Mouse (Mus musculus): ENCODE data around the gene Fbxw11. TPM values are rescaled to one million over a fixed set of nuclear protein-coding genes. Genes with fewer than 3 reads are reported as not detected.

The Fbxw11 gene
- polyA plus RNA-seq, 1 experiment: 47.9 TPM

GRCm38 (mm10) chr11:32622479-32623190 lies 19.9 kb upstream of the Fbxw11 start:
- no peak overlapping the region for H3K27ac ChIP-seq (ENCODE audit: insufficient read depth, low read depth, low read length)
- no peak overlapping the region for H3K4me3 ChIP-seq (ENCODE audit: insufficient read depth, low read length)
- no peak for TF ChIP-seq CTCF (IDR thresholded peaks at IDR 0.05; ENCODE audit: low read depth, low read length)
- TF ChIP-seq POLR2A (IDR thresholded peaks at IDR 0.05; ENCODE audit: borderline replicate concordance, low read depth, low read length): no peak
- peaks cover 22% of the 10 kb centered on the region for H3K4me1 ChIP-seq (ENCODE audit: control insufficient read depth, insufficient read depth, low read length)

DNA sequence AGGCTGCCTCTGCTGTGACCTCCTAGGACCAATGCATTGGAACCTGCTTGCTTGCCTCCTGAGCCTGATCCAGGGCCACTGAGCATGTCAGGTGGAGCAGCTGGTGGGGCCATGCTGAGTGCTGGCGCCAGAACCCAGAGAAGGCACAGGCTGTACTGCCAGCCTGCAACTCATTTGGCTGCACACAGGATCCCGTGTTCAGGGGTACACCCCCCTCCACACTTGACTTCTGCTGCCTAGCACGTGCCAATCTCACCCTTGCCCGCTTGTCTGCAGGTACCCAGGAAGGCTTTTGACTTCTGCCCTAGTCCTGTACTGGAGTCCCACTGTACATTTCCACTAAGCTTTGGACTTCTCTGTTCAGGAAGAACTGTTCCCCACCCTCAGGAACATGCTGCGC lies 19.3 kb upstream of the Fbxw11 start:
- Histone ChIP-seq H3K27ac (ENCODE audit: insufficient read depth, low read depth, low read length) (no peak overlapping the region), H3K4me1 (ENCODE audit: control insufficient read depth, insufficient read depth, low read length) (peaks cover 17% of the 10 kb centered on the region), H3K4me3 (ENCODE audit: insufficient read depth, low read length) (no peak overlapping the region)
- no peak for TF ChIP-seq CTCF (IDR thresholded peaks at IDR 0.05; ENCODE audit: low read depth, low read length)
- TF ChIP-seq POLR2A (IDR thresholded peaks at IDR 0.05; ENCODE audit: borderline replicate concordance, low read depth, low read length): no peak

GRCm38 (mm10) chr11:32623912-32624311 lies 18.6 kb upstream of the Fbxw11 start:
- H3K4me3 ChIP-seq (ENCODE audit: insufficient read depth, low read length): no peak overlapping the region
- H3K4me1 ChIP-seq (ENCODE audit: control insufficient read depth, insufficient read depth, low read length): peaks cover 12% of the 10 kb centered on the region
- H3K27ac ChIP-seq (ENCODE audit: insufficient read depth, low read depth, low read length): no peak overlapping the region
- TF ChIP-seq CTCF (IDR thresholded peaks at IDR 0.05; ENCODE audit: low read depth, low read length) (no peak), POLR2A (IDR thresholded peaks at IDR 0.05; ENCODE audit: borderline replicate concordance, low read depth, low read length) (no peak)

GRCm38 (mm10) chr11:32625677-32626076 lies 16.8 kb upstream of the Fbxw11 start:
- no peak overlapping the region for H3K27ac ChIP-seq (ENCODE audit: insufficient read depth, low read depth, low read length)
- no peak overlapping the region for H3K4me3 ChIP-seq (ENCODE audit: insufficient read depth, low read length)
- H3K4me1 ChIP-seq (ENCODE audit: control insufficient read depth, insufficient read depth, low read length): peaks cover 6% of the 10 kb centered on the region
- TF ChIP-seq CTCF (IDR thresholded peaks at IDR 0.05; ENCODE audit: low read depth, low read length) (peak; percentile 88), POLR2A (IDR thresholded peaks at IDR 0.05; ENCODE audit: borderline replicate concordance, low read depth, low read length) (no peak)

GRCm38 (mm10) chr11:32626079-32626478 lies 16.4 kb upstream of the Fbxw11 start:
- no peak for TF ChIP-seq CTCF (IDR thresholded peaks at IDR 0.05; ENCODE audit: low read depth, low read length)
- no peak for TF ChIP-seq POLR2A (IDR thresholded peaks at IDR 0.05; ENCODE audit: borderline replicate concordance, low read depth, low read length)
- Histone ChIP-seq H3K4me1 (ENCODE audit: control insufficient read depth, insufficient read depth, low read length) (peaks cover 10% of the 10 kb centered on the region), H3K27ac (ENCODE audit: insufficient read depth, low read depth, low read length) (no peak overlapping the region), H3K4me3 (ENCODE audit: insufficient read depth, low read length) (no peak overlapping the region)

DNA sequence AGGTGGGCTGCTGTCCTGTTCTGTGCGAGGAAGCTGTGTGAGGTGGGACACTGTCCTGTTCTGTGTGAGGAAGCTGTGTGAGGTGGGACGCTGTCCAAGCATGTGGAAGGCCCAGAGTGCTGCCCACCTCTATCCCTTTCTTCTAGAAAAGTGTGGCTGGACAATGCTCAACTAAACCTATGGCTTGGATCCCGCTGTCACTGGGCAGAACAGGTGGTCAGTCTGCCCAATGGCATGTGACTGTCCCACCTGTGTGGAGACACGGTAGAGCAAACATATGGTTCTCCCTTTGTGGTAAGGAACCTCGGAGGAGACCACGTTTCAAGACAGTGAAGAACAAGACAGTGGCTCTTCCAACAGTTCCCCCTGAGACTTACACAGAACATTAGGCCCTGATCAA lies 14.6 kb upstream of the Fbxw11 start:
- no peak for TF ChIP-seq CTCF (IDR thresholded peaks at IDR 0.05; ENCODE audit: low read depth, low read length)
- TF ChIP-seq POLR2A (IDR thresholded peaks at IDR 0.05; ENCODE audit: borderline replicate concordance, low read depth, low read length): no peak

DNA sequence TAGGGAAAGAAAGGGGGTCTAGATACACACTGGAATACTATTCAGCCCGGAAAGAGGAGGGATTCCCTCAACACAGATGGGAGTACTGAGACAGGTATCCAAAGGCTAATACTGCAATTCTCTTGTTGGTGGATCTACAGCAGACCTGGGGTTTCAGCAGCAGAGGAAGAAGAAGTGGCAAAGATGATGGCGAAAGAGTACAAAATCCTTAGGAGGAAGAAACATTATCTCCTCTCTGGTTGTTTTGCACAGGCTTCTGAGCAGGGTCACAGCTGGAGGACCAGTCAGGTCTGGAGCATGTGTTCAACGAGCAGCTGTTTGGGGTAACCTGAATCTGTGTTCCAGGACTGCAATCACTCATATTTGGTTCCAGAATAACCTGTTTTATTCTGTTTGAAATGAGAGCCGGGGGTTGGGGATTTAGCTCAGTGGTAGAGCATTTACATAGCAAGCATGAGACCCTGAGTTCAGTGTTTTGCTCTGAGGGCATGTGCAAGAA lies 12.8 kb upstream of the Fbxw11 start:
- Histone ChIP-seq H3K27ac (ENCODE audit: insufficient read depth, low read depth, low read length) (peak overlapping the region; percentile 28), H3K4me1 (ENCODE audit: control insufficient read depth, insufficient read depth, low read length) (peaks cover 12% of the 10 kb centered on the region), H3K4me3 (ENCODE audit: insufficient read depth, low read length) (no peak overlapping the region)
- TF ChIP-seq CTCF (IDR thresholded peaks at IDR 0.05; ENCODE audit: low read depth, low read length) (no peak), POLR2A (IDR thresholded peaks at IDR 0.05; ENCODE audit: borderline replicate concordance, low read depth, low read length) (no peak)

More for the DNA sequence above, 14.6 kb upstream of the Fbxw11 start:
- peaks cover 12% of the 10 kb centered on the region for H3K4me1 ChIP-seq (ENCODE audit: control insufficient read depth, insufficient read depth, low read length)
- H3K4me3 ChIP-seq (ENCODE audit: insufficient read depth, low read length): no peak overlapping the region
- no peak overlapping the region for H3K27ac ChIP-seq (ENCODE audit: insufficient read depth, low read depth, low read length)

DNA sequence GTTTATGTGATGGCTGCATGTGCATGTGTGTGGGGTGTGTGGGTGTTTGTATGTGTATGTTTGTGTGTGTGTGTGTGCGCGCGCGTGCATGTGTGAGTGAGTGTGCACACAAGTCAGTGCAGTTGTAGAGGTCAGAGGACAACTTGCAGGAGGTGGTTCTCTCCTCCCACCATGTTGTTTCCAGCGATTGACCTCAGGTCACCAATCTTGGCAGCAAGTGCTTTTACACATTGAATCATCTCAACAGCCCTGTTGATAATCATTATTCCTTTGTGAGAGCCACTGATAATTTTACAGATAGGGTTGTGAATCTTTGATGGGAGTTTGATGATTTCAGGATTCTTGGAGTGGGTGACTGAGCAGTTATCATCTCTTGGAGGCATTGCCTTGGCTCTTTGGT lies 9.9 kb upstream of the Fbxw11 start:
- no peak overlapping the region for H3K4me3 ChIP-seq (ENCODE audit: insufficient read depth, low read length)
- TF ChIP-seq CTCF (IDR thresholded peaks at IDR 0.05; ENCODE audit: low read depth, low read length) (no peak), POLR2A (IDR thresholded peaks at IDR 0.05; ENCODE audit: borderline replicate concordance, low read depth, low read length) (no peak)
- peaks cover 12% of the 10 kb centered on the region for H3K4me1 ChIP-seq (ENCODE audit: control insufficient read depth, insufficient read depth, low read length)
- no peak overlapping the region for H3K27ac ChIP-seq (ENCODE audit: insufficient read depth, low read depth, low read length)

GRCm38 (mm10) chr11:32633542-32633941 lies 9.0 kb upstream of the Fbxw11 start:
- Histone ChIP-seq H3K4me1 (ENCODE audit: control insufficient read depth, insufficient read depth, low read length) (peaks cover 12% of the 10 kb centered on the region), H3K4me3 (ENCODE audit: insufficient read depth, low read length) (no peak overlapping the region), H3K27ac (ENCODE audit: insufficient read depth, low read depth, low read length) (no peak overlapping the region)
- TF ChIP-seq POLR2A (IDR thresholded peaks at IDR 0.05; ENCODE audit: borderline replicate concordance, low read depth, low read length) (no peak), CTCF (IDR thresholded peaks at IDR 0.05; ENCODE audit: low read depth, low read length) (no peak)

DNA sequence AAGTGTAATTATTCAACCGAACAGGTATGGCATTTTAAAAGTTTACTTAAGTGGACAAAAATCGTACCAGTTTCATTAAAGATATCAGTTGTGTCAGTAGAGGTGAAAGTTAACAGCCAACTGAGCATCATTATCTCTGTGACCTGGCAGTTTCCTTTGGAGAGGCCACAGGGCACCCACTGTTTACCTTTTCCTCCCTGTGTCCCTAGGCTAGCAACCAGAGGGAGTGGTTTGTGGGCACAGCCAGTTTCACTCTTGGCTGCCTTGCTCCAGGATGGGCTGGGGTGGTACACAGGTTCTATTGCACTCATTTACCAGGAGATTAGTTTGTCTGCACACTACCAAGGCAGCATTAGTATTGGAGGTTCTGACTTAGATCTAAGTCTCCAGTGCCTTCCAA lies 8.4 kb upstream of the Fbxw11 start:
- Histone ChIP-seq H3K27ac (ENCODE audit: insufficient read depth, low read depth, low read length) (no peak overlapping the region), H3K4me1 (ENCODE audit: control insufficient read depth, insufficient read depth, low read length) (peaks cover 12% of the 10 kb centered on the region), H3K4me3 (ENCODE audit: insufficient read depth, low read length) (no peak overlapping the region)
- TF ChIP-seq POLR2A (IDR thresholded peaks at IDR 0.05; ENCODE audit: borderline replicate concordance, low read depth, low read length): no peak
- TF ChIP-seq CTCF (IDR thresholded peaks at IDR 0.05; ENCODE audit: low read depth, low read length): no peak
